Mouse (Mus musculus) ES-Bruce4 (cell line): ENCODE measurements at regions not wholly inside any gene's neighbourhood (a gene's known extent, or its start where the extent isn't known, plus 50 kb on each side); places are given as distances from the start of the nearest gene placed in this dataset.

ENCODE experiments used
- H3K27ac ChIP-seq: 2 replicates; pipeline ENCODE4 v1.5.1; 2012; ENCODE audit warnings: low read length, inconsistent platforms; ENCODE audit not compliant: insufficient read depth
- H3K27me3 ChIP-seq: 2 replicates; pipeline ENCODE4 v1.6.1; 2012; ENCODE audit warnings: mild to moderate bottlenecking, low read length, inconsistent platforms; ENCODE audit not compliant: control insufficient read depth, poor library complexity, insufficient read depth, severe bottlenecking
- H3K36me3 ChIP-seq: 2 replicates; pipeline ENCODE4 v1.6.1; 2012; ENCODE audit warnings: inconsistent platforms, mild to moderate bottlenecking, low read length, moderate library complexity; ENCODE audit not compliant: control insufficient read depth, poor library complexity, insufficient read depth, severe bottlenecking
- H3K4me1 ChIP-seq: one replicate; pipeline ENCODE4 v1.8.1; 2011; ENCODE audit warnings: low read length; ENCODE audit not compliant: control insufficient read depth, insufficient read depth
- H3K4me3 ChIP-seq: 2 replicates; pipeline ENCODE4 v1.5.1; 2011; ENCODE audit warnings: low read depth, mild to moderate bottlenecking, low read length
- H3K9ac ChIP-seq: 2 replicates; pipeline ENCODE4 v1.6.1; 2012; ENCODE audit warnings: low read depth, mild to moderate bottlenecking, inconsistent platforms; ENCODE audit not compliant: poor library complexity, severe bottlenecking
- H3K9me3 ChIP-seq: replicated peaks from 2 replicates; pipeline ENCODE4 v1.6.1; 2012; ENCODE audit warnings: mild to moderate bottlenecking, low read length, inconsistent platforms; ENCODE audit not compliant: control insufficient read depth, poor library complexity, insufficient read depth, severe bottlenecking
- CTCF ChIP-seq: IDR thresholded peaks from one replicate; pipeline ENCODE4 v1.8.1; 2011; ENCODE audit warnings: low read depth, low read length
- EP300 ChIP-seq: IDR thresholded peaks from 2 replicates; pipeline ENCODE4 v1.6.1; 2011; ENCODE audit warnings: low read depth, low read length; ENCODE audit not compliant: insufficient read depth
- POLR2A ChIP-seq: IDR thresholded peaks from one replicate; pipeline ENCODE4 v1.8.1; 2011; ENCODE audit warnings: low read length; ENCODE audit not compliant: insufficient read depth

- no peaks in the 10 kb centered on the region for H3K27me3 ChIP-seq
- no peak overlapping the region for H3K27ac ChIP-seq
- no peaks in the 10 kb centered on the region for H3K4me1 ChIP-seq
- no peak overlapping the region for H3K4me3 ChIP-seq
- TF ChIP-seq POLR2A (no peak), CTCF (no peak), EP300 (no peak)
- no peaks in the 10 kb centered on the region for H3K36me3 ChIP-seq
- H3K9ac ChIP-seq = no peak overlapping the region
- H3K9me3 ChIP-seq = no peaks in the 10 kb centered on the region
Measured at GRCm38 (mm10) chr2:11853210-11853973, 75.7 kb downstream of the Ankrd16 start.

DNA sequence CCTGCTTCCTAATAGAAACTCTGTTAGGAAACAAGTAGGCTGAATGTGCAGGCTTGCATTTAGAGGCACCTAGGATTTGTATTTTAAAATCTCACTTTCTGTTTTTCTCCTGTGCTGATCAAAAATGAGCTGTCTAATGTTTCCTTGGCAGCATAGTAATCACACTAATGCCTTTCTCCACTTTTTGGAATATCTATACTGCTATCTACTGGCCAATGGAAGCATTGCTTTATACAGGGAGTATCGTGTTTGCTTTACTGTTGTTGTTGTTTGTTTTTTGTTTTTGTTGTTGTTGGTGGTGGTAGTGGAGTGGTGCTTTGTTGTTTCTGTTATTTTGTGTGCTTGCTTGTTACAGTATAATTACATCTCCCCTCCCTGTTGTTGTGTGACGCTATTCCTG, 92.3 kb downstream of the Ankrd16 start:
- Histone ChIP-seq H3K27ac (no peak overlapping the region), H3K4me3 (no peak overlapping the region), H3K36me3 (no peaks in the 10 kb centered on the region), H3K4me1 (no peaks in the 10 kb centered on the region), H3K27me3 (no peaks in the 10 kb centered on the region), H3K9me3 (no peaks in the 10 kb centered on the region; the same call in none of the 2 replicates), H3K9ac (no peak overlapping the region)
- TF ChIP-seq POLR2A (no peak), CTCF (no peak), EP300 (no peak)

DNA sequence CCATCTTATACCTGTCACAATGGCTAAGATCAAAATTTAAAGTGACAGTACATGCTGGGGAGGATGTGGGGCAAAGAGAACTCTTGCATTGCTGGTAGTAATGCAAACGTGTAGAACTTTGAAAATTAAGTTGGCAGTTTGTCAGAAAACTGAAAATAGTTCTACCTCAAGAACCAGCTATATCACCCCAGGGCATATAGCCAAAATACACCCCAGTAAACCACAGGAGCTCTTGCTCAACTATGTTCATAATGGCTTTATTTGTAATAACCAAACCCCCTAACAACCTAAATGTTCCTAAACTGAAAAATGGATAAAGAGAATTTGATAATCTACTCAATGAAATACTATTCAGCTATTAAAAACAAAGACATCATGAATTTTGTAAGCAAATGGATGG, 102.3 kb downstream of the Ankrd16 start:
- TF ChIP-seq POLR2A (no peak), EP300 (no peak), CTCF (no peak)
- Histone ChIP-seq H3K4me3 (no peak overlapping the region), H3K27ac (no peak overlapping the region), H3K9me3 (no peaks in the 10 kb centered on the region), H3K27me3 (no peaks in the 10 kb centered on the region), H3K4me1 (no peaks in the 10 kb centered on the region), H3K9ac (no peak overlapping the region), H3K36me3 (no peaks in the 10 kb centered on the region)

- TF ChIP-seq CTCF (no peak), POLR2A (no peak), EP300 (no peak)
- Histone ChIP-seq H3K4me3 (no peak overlapping the region), H3K9me3 (no peaks in the 10 kb centered on the region), H3K27me3 (no peaks in the 10 kb centered on the region), H3K9ac (no peak overlapping the region), H3K27ac (no peak overlapping the region), H3K4me1 (no peaks in the 10 kb centered on the region), H3K36me3 (no peaks in the 10 kb centered on the region)
Measured at GRCm38 (mm10) chr2:11894792-11895568, 117.3 kb downstream of the Ankrd16 start.

DNA sequence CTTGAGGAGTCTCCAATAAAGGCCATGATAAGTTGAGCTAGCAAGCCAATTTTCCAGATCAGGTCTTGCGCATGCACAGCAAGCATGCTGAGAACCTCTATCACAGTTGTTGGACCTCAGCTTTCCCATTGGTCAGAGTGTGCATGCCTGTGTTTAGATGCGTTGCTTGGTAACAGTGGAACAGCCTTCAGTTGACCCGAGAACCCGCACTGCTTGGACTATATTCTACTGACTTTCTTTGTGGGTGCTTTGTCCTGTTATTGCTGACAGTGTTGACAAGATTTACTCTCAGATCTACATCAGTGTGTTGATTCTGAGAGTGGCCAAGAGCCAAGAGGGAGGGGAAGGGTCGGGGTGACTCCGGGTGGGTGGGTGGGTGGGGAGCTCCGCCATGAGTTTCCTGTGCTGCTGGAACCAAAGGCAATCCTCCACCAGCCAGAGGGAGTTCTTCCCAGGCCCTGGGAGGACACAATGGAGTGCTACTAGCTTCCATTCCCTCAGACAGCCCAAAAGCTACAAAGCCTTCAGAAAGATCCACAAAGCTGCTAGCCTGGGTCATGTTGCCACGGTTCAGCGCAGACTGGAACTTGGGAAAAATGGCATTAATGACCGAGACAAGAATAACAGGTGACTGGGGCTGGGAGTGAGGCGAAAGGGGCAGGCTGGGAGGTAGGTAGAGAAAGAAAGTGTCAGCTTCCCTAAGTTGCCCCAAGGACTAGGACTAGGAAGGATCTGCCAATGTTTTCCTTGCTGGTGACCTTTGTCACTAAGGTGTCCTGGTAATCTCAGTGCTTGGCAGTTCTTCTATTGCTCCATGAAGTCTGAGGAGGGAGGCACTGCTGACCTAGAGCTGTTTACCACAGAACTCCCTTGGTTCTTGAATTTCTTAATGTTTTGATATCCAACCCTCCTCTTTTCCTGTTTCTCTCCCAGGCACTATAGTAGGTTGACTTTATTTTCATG, 122.3 kb downstream of the Ankrd16 start:
- Histone ChIP-seq H3K27ac (no peak overlapping the region), H3K4me3 (no peak overlapping the region), H3K9ac (no peak overlapping the region), H3K36me3 (no peaks in the 10 kb centered on the region), H3K27me3 (no peaks in the 10 kb centered on the region), H3K9me3 (no peaks in the 10 kb centered on the region), H3K4me1 (no peaks in the 10 kb centered on the region)
- TF ChIP-seq POLR2A = no peak
- TF ChIP-seq CTCF = no peak
